Mouse (Mus musculus) lung, adult 2 months (tissue): ENCODE measurements around the gene Gpr19.

ENCODE experiments used
- CTCF ChIP-seq: fragments of 200-500 bp; IDR thresholded peaks from 2 replicates; pipeline ENCODE4 v1.5.1; 2011; ENCODE audit warnings: mild to moderate bottlenecking, low read length, control low read depth; ENCODE audit not compliant: insufficient read depth
- POLR2A ChIP-seq: fragments of 200-500 bp; IDR thresholded peaks from 2 replicates; pipeline ENCODE4 v1.6.1; 2011; ENCODE audit warnings: low read depth, mild to moderate bottlenecking, control low read depth, low read length, borderline replicate concordance; ENCODE audit errors: extremely low read depth

DNA sequence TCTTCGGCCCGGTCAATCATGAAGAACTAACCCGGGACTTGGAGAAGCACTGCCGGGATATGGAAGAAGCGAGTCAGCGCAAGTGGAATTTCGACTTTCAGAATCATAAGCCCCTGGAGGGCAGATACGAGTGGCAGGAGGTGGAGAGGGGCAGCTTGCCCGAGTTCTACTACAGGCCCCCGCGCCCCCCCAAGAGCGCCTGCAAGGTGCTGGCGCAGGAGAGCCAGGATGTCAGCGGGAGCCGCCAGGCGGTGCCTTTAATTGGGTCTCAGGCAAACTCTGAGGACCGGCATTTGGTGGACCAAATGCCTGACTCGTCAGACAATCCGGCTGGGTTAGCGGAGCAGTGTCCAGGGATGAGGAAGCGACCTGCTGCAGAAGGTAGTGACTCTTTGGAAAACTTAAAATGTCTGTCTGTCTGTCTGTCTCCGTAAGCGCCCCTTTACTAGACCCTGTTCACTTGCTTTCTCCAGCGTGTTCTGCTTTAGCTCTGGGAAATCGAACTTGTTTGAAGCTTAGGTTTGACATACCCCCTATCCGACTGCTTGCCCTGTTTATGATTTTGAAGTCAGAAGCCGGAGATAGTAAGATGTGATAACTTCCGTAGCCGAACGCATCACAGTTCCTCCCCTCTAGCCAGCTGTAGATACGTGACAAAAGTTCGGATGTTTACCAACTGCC, 22.8 kb upstream of the Gpr19 start:
- TF ChIP-seq CTCF (no peak), POLR2A (no peak; the same call in 1 of the 2 replicates)
